Mouse (Mus musculus) cerebellum, adult 11 months (tissue): ENCODE measurements around the gene Zfand3.

Source experiments
- DNase-seq: peaks from one replicate; pipeline ENCODE4 v3.0.0; 2022

Gene Zfand3

GRCm38 (mm10) chr17:30111556-30111955, 107.0 kb downstream of the Zfand3 start:
- DNase-seq: peak; percentile 18

GRCm38 (mm10) chr17:30112080-30112479, 107.5 kb downstream of the Zfand3 start:
- DNase-seq: no peak

- no peak for DNase-seq
These were observed 108.2 kb downstream of the Zfand3 start for GRCm38 (mm10) chr17:30112555-30113305.

DNA sequence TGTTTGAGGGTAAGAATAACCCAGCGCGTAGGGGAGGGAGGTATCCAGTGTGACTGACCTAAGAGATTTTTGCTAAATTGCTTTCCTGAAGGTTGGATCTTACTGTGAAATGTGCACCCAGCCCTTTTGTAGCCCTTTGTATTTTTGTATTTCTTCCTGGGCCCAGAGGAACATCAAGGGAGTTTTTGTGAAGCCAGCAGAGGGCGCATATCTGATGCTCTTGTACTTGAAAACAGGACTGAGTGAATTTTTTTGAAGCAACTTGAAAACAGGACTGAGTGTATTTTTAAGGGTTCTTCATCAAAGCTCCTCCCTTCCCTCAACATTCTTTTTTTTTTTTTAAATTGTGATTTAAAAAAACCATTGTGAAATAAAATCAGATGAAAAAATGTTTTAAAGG, 110.2 kb downstream of the Zfand3 start:
- no peak for DNase-seq

- no peak for DNase-seq
These were observed 111.7 kb downstream of the Zfand3 start for GRCm38 (mm10) chr17:30116226-30116625.

DNA sequence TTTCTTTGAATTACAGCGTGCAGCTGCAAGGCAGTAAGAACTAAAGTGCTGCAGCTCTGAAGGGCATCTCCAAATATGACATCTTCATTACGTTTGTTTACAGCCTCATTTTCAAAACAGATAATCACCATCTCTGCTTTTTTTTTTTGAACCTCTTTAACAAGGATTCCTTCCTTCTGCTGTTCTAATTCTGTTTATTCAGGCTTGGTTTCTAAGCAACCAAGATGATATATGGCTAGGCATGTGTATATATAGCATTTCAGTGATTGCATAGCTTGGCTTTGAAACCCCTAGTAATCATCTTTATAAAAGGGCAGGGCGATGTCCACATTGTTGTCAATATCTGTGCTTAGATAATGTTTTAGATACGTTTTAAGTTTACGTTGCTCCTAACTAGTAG, 113.5 kb downstream of the Zfand3 start:
- DNase-seq: no peak

DNA sequence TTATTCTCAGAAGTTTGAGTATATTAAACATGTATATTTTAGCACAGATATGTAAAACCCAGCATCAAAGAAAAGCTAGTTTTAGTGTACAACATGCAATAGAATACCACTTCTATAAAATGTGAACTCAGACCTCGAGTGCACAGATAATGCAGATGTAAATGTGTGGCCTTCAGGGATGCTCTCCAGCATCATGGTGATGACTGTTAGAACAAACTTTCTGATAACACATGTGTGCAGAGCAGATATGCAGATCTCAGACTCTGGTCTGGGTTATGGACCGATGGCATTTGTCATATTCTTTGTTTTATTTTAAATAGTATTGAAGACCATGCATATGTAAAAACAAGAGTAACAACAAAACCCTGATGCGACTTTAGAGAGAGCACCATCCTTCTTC, 117.7 kb downstream of the Zfand3 start:
- DNase-seq: no peak

- DNase-seq: no peak
These were observed 123.9 kb downstream of the Zfand3 start for GRCm38 (mm10) chr17:30128456-30128855.

- DNase-seq: no peak
These were observed 124.7 kb downstream of the Zfand3 start for GRCm38 (mm10) chr17:30129220-30129619.

DNA sequence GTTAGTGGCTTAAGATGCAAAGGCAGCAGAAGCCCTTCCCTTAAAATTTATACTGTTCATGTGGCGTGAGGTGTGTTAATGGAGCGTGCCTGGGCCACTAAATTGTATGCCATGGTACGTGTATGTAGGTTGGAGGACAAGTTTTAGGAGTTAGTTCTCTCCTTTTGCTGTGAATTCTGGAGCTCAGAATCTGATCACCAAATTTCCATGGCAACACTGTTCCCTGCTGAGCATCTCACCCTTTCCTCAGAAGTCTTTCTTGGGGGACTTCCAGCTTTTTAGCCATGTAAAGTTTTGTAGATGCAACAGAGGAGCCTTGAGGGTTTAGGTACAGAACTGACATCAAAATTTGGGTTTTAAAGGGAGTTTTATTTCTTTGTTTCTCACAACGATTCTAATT, 125.8 kb downstream of the Zfand3 start:
- DNase-seq: no peak

GRCm38 (mm10) chr17:30133641-30134040, 129.1 kb downstream of the Zfand3 start:
- DNase-seq: no peak

- DNase-seq: no peak
These were observed 130.6 kb downstream of the Zfand3 start for GRCm38 (mm10) chr17:30134955-30135735.

DNA sequence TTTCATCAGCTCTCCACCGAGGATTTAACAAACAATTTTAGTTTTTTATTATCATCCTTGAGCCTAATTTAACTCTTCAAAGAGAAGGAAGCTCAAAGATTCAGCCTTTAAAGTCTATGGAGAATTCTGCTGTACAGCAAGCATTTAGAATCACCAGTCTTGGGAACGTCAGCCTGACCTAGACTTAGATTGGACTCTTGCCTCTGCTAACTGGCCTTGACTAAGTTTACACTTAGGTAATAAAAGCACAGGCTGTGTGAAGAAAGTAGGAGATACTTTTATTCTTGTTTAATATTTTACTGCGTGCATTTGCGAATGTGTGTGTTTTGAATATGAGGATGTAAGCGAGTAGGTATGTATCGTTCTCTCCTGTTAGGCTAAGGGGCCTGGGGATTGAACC, 131.4 kb downstream of the Zfand3 start:
- DNase-seq: no peak

GRCm38 (mm10) chr17:30136684-30137083, 132.2 kb downstream of the Zfand3 start:
- DNase-seq: no peak

DNA sequence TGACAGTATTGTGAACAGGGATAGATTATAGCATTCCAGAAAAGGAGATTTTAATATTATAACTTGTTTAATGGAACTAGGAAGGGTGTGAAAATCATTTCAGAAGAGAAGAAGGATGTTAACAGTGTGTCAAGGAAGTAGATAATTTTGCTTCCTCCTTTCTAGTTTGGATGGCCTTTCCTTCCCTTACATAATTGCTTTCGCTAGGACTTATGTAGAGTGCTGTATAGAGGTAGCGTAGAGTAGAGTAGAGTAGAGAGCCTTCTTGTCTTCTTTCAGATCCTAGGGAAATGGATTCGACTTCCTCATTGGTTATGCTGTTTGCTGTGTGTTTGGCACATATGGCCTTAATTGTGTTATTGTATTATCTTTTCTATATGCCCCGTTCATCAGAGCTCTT, 132.6 kb downstream of the Zfand3 start:
- no peak for DNase-seq

- DNase-seq: no peak
These were observed 139.6 kb downstream of the Zfand3 start for GRCm38 (mm10) chr17:30144114-30144513.

DNA sequence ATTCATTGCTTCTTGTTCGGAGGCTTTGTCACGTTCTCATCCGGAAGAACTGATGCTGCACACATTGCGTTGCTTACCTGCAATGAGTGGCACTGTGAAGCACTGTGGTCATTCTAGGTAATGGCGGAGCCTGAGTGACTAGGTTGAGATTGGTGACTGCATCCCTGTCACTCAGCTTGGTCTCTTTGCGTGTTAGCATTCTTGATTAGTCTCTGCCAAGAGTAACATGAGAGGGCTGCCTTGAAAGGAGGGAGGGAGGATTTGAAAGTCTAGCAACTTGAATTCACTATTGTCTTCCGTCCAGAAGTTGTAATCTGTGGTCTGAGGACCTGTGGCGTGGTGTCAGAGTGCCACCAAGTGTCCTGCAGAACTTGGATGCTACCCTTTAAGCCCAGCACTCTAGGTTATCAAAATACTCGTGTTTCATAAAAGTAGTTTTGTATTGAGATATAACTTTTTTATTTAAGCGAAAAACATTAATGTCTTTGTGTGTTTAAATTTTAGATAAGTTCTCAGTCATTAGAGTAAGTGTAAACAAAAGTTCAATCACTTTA, 141.1 kb downstream of the Zfand3 start:
- DNase-seq: no peak

DNA sequence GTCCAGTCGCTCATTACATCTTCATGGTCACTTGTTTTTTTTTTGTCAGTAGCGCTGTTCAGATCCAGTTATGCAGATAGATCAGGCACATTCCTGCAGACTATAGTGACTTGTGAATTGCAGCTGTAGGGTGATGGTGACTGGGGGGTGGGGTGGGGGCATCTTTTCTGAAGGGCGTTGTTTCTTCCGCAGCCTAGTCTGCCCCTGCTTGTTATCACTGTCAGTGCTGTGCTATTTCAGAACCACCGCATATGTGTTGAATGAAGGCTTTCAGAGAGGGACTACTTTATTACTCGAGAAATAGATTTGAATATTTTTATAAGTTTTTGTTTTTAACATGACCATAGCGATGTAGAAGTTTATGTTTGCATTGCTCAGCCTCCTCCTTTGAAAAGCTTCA, 142.0 kb downstream of the Zfand3 start:
- DNase-seq: no peak

- DNase-seq: no peak
These were observed 143.4 kb downstream of the Zfand3 start for GRCm38 (mm10) chr17:30147897-30148296.

DNA sequence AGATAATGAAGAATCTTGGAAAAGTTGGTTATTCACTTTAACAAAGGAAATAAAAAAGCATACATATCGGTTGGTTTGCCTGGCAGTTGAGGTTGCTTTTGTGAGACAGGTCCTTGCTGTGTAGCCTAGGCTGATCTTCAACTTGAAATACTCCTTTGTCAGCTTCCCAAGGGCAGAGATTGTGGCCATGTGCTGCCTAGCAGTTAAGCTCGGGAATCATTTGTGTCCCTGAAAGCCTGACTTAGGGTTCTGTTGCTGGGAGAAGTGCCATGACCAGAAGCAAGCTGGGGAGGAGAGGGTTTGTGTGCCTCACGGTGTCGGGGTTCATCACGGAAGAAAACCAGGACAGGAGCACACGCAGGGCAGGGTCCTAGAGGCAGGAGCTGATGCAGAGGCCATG, 143.8 kb downstream of the Zfand3 start:
- DNase-seq: no peak

- DNase-seq: no peak
These were observed 145.4 kb downstream of the Zfand3 start for GRCm38 (mm10) chr17:30149911-30150310.

GRCm38 (mm10) chr17:30154144-30154543, 149.6 kb downstream of the Zfand3 start:
- no peak for DNase-seq

- no peak for DNase-seq
These were observed 150.3 kb downstream of the Zfand3 start for GRCm38 (mm10) chr17:30154861-30155260.

GRCm38 (mm10) chr17:30155411-30155925, 150.9 kb downstream of the Zfand3 start:
- peak; percentile 17 for DNase-seq
